Mouse (Mus musculus): Measurements from ENCODE around the gene Dapk1. TPM values are rescaled to one million over a fixed set of nuclear protein-coding genes. Genes with fewer than 3 reads are reported as not detected.

The Dapk1 gene
- polyA plus RNA-seq, 1 experiment from 2014 or later, result 38.4 TPM

DNA sequence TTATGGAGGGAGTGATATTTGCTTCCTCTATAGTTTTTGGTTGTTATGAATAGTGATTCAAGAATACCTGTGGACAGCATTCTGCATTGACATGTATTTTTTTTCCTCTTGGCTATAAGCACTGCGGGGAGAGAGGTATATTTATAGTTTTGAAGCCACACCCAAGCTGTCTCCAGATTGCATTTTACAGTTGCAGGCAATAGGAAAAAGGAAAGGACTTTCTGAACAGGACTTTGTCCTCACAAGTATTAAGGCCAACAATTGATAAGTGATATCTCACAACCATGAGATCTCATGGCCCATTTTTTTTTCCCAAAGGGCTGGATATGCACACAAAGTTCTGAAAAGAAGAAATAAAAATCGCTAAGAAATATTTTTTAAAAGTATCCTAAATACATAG lies 207.9 kb downstream of the Dapk1 start:
- Histone ChIP-seq H3K27ac (no peak overlapping the region), H3K27me3 (no peaks in the 10 kb centered on the region), H3K4me3 (replicated peaks) (no peak overlapping the region), H3K4me1 (replicated peaks) (no peaks in the 10 kb centered on the region), H3K4me2 (replicated peaks) (no peak overlapping the region), H3K36me3 (no peaks in the 10 kb centered on the region), H3K9me3 (no peaks in the 10 kb centered on the region), H3K9ac (replicated peaks) (no peak overlapping the region)
- 69% methylated on average over 2 of the region's 2 CpGs for WGBS
- no peak for ATAC-seq

DNA sequence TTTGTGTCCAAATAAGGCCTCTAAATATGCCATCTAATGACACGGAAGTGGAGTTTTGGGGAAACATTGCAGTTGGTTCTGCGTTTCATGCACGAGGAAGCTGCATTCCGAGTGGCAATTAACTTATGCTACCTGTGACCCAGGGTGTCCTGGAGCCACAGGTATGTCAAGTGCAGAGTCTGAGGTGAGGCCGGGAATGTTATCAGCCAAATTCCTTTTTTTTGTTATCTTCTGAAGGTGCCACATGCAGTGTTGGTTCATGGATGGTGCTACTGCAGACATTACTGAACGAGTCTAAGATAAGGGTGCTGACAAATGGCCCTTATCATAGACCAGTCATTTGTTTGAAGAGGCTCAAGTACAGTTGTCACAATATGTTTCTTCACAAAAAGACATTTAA lies 211.0 kb downstream of the Dapk1 start:
- H3K9me3 ChIP-seq, result no peaks in the 10 kb centered on the region
- H3K4me1 ChIP-seq (replicated peaks), result no peaks in the 10 kb centered on the region
- no peaks in the 10 kb centered on the region for H3K36me3 ChIP-seq
- 92% methylated on average over 6 of the region's 6 CpGs for WGBS
- H3K4me2 ChIP-seq (replicated peaks), result no peak overlapping the region
- no peaks in the 10 kb centered on the region for H3K27me3 ChIP-seq
- H3K4me3 ChIP-seq (replicated peaks), result no peak overlapping the region
- no peak for ATAC-seq
- H3K9ac ChIP-seq (replicated peaks), result no peak overlapping the region
- H3K27ac ChIP-seq, result no peak overlapping the region

Other genes with a start within 250 kb of the Dapk1 start
- not detected in 2 replicates for gene BC051665, start 184.4 kb downstream of the Dapk1 start, polyA plus RNA-seq (2015; fragmentation: Nextera tagmentation; extraction: Ambion mirVana)
- gene Ctsll3, start 200.9 kb downstream of the Dapk1 start, polyA plus RNA-seq (2015; fragmentation: Nextera tagmentation; extraction: Ambion mirVana), result not detected in 2 replicates